Mouse (Mus musculus) yolk sac, embryonic 10.5 days (tissue): ENCODE measurements around the gene Mpp2.

Experiments used
- DNase-seq: peaks from one replicate; pipeline ENCODE4 v3.0.0-alpha.2; 2017; ENCODE audit warnings: low spot score

The Mpp2 gene

GRCm38 (mm10) chr11:102008954-102009637, 79.2 kb downstream of the Mpp2 start:
- DNase-seq: no peak

- no peak for DNase-seq
Measured at GRCm38 (mm10) chr11:102008372-102008771, 79.9 kb downstream of the Mpp2 start.
